Mouse (Mus musculus) retina, postnatal 1 day (tissue): ENCODE measurements around the gene Prm3.
"Not testable (repeated sequence)": the region's sequence is repeated elsewhere in the genome, so short reads cannot be mapped to it uniquely, and the experiment has no call there.

Experiments used
- DNase-seq: peaks from one replicate; pipeline ENCODE4 v3.0.0-alpha.2; 2012

Prm3 gene

DNA sequence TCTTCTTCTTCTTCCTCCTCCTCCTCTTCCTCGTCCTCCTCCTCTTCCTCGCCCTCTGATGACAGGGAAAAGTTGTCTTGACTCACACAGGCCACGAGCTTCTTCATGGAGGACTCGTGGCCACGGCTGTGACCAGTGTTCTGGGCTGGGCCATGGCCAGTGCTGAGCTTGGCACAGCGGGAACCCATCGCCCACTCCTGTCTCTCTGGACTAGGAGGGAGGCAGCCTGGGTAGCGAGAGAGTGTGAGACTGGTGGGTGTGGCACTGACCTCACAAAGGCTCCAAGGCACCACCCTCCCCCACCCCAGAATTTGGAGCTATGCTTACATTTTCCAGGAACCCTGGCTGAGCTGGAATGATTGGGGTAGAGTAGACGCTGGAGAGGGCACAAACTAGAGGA is at the start of gene Prm3:
Prm3 (minus strand) TSS at position 213 of the 400 bp plus-strand sequence.
- no peak for DNase-seq

- no peak for DNase-seq
Measured at GRCm38 (mm10) chr16:10840018-10840417, 49.3 kb upstream of the Prm3 start.

GRCm38 (mm10) chr16:10838487-10839245 is 48.0 kb upstream of the Prm3 start:
- DNase-seq, result peak; percentile 54

DNA sequence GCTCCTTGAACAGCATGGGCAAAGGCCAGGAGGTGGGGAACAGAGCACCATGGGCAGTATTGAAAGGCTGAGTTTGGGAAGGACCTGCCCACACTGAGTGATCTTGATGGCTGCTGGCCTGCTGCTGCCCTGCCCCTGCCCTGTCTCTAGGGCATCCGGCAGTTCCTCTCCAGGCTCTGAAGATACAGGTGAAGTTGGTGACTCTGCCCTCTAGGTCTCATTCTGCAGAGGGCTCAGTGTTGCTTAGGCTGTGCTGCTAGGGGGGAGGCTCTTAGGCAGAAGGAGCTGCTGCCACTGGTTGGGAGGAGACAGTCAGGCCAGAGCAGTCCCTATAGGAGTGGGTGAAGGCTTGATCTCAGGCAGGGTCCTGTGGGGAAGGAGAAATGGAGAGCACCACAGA is 47.2 kb upstream of the Prm3 start:
- no peak for DNase-seq

- no peak for DNase-seq
Measured at GRCm38 (mm10) chr16:10837250-10837649, 46.5 kb upstream of the Prm3 start.

DNA sequence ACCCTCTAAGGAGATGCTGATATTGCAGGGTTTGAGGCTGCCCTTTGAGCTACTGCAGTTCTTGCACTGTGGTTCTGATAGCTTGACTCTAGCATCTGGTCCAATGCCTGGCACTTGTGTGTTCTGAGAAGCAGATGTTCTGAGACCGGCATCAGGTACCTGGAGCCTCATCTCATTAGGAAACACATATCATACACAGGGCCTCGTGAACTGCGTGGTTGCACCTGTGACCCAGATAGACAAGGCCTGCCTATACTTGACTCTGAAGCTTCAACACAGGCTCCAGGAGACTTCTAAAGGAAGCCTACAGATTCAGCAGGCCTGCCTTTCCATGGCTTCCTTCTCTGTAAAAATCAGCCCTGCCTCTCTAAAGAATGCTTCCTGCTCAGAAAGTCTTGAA is 45.7 kb upstream of the Prm3 start:
- DNase-seq, result no peak

DNA sequence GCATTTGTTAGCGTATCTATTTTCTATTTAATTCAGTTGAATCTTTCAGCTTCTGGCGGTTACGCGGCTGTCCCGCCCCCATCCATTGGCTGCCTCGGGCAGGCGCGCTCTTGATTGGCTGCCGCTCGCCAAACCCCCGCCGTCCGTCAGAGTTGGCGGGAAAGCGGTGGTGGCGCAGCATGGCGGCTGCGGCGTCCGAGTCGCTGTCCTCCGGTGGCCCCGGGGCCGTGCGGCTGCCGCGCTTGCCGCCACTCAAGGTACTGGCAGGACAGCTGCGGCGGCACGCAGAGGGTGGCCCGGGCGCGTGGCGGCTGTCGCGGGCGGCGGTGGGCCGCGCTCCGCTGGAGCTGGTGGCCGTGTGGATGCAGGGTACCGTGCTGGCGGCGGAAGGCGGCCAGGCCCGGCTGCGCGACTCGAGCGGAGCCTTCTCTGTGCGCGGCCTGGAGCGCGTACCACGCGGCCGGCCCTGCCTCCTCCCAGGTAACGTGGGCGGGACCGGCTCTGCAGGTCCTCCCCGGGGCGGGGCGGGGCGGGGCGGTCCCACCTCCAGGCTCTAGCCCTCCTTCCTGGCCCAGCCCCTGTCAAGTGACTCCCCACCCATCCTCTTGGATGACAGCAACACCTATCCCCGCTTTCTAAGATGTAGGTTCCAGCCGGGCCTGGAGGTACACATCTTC is 44.3 kb upstream of the Prm3 start, which contains the start of gene Rmi2:
Rmi2 (plus strand) TSS at position 149 of the 677 bp plus-strand sequence.
- DNase-seq, result peak; percentile 92

DNA sequence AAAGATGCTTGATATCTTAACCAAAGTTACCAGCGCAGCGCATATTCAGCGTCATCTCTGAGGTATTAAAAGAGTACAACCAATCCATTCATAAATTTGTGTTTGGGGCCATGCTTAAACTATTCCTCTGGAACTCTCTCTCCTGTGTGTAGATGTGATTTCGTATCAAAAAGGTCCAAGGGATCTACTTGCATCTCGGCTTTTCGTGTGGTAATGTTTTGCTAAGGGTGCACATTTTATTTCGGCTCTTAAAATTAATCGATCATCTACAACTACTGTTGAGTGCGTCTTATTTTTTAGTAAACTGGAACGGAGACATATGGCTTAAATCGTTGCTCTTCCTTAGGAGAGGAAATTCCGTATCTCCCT is 43.8 kb upstream of the Prm3 start:
- DNase-seq, result no peak

DNA sequence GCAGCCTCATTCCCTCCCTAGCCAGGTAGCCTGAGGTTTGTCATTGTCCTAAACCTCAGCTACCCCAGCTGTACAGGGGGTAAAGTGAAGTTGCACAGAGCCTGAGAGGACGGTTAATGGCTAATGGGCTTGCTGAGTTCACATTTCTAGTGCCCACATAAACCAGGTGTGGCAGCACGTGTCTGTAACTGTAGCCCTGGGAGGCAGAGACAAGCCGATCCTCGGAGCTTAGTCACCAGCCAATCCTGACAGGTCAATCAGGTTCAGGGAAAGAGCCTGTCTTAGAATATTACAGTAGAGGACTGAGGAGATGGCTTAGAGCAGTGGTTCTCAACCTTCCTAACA is 37.7 kb upstream of the Prm3 start:
- no peak for DNase-seq

DNA sequence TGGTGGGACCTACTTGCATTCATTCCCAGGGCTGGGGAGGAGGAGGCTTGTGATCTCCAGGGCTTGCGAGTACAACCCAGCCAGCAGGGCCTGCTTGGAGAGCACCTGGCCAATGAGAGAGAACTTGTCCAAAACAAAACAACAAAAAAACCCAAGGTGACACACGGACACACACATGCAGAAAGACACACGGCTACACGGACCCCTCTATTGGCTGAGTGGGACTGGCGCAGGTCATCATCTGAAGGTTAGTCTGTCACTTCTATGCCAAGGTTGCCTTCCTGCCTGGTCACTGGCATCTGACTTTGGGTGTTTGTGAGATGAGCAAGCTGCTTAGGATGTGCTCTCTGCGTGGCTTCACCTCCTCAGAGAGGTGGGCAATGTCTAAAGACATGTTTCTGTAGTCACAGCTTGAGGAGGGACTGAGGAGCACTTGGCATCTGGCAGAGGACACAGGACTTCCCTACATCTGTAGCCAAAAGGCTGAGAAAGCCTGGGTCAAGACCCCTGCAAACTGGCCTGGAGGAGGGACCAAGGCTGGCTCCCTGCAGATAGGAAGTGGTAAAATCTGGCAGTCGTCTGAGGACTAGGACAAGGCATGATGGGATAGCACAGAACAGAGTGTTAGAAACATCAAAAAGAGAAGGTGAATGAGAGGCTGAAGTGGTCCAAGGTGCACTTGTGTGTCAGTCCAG is 37.2 kb upstream of the Prm3 start:
- no peak for DNase-seq

GRCm38 (mm10) chr16:10827269-10827668 is 36.6 kb upstream of the Prm3 start:
- no peak for DNase-seq

- DNase-seq, result no peak
Measured at GRCm38 (mm10) chr16:10825840-10826239, 35.1 kb upstream of the Prm3 start.

DNA sequence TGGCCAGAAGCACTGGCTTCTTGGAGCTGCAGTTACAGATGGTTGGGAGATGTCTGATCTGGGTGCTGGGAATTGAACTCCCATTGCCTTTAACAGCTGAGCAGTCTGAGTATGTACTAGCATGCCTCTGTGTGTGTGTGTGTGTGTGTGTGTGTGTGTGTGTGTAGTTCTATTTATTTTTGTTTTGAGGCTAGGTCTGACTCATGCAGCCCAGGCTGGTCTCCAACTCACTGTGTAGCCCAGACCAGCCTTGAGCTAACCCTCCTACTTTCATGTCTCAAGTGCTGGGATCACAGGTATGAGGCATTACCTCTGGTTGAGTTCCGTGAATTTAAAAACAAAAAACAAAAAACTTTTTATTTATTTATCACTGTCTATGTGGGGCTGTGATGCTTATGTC is 33.8 kb upstream of the Prm3 start:
- no peak for DNase-seq

- no peak for DNase-seq
Measured at GRCm38 (mm10) chr16:10821387-10821786, 30.7 kb upstream of the Prm3 start.

- no peak for DNase-seq
Measured at GRCm38 (mm10) chr16:10819966-10820365, 29.3 kb upstream of the Prm3 start.

GRCm38 (mm10) chr16:10818579-10819135 is 27.9 kb upstream of the Prm3 start:
- DNase-seq, result no peak

- no peak for DNase-seq
Measured at GRCm38 (mm10) chr16:10814864-10815263, 24.1 kb upstream of the Prm3 start.

- DNase-seq, result no peak
Measured at GRCm38 (mm10) chr16:10813726-10814125, 23.0 kb upstream of the Prm3 start.

GRCm38 (mm10) chr16:10812865-10813371 is 22.2 kb upstream of the Prm3 start, which contains the start of gene Gm11172:
Gene Gm11172, plus strand, starts transcription at chr16:10812915.
- DNase-seq, result no peak

GRCm38 (mm10) chr16:10810376-10810775 is 19.7 kb upstream of the Prm3 start:
- DNase-seq, result no peak

GRCm38 (mm10) chr16:10805789-10806527 is 15.2 kb upstream of the Prm3 start, which contains the start of gene Prm1:
Gene Prm1, minus strand, starts transcription at chr16:10805839.
- no peak for DNase-seq

GRCm38 (mm10) chr16:10802420-10802819 is 11.7 kb upstream of the Prm3 start:
- not testable (repeated sequence) for DNase-seq

DNA sequence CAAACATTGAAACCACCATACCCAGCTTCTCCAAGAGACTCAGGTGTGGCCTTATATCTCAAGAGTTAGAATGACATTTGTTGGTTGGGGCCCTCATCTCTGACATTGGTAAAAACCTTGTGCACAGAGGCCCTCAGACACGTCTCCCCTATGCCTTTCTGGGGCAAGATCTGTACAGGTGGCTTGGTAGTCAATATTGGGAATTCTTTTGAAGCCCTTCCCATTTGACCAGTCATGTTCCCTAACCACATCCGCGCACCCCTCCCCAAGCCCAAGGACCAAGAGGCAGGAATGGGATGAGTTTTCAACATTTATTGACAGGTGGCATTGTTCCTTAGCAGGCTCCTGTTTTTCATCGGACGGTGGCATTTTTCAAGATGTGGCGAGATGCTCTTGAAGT is 5.3 kb upstream of the Prm3 start, which contains the start of gene Prm2:
Prm2 (minus strand) TSS at position 101 of the 400 bp plus-strand sequence.
- DNase-seq, result no peak
